Mouse (Mus musculus): ENCODE results near the gene Cacna1e. TPM values are rescaled to one million over a fixed set of nuclear protein-coding genes. Genes with fewer than 3 reads are reported as not detected.

Gene Cacna1e
- polyA plus RNA-seq, 1 experiment from 2014 or later: 0.29 TPM

DNA sequence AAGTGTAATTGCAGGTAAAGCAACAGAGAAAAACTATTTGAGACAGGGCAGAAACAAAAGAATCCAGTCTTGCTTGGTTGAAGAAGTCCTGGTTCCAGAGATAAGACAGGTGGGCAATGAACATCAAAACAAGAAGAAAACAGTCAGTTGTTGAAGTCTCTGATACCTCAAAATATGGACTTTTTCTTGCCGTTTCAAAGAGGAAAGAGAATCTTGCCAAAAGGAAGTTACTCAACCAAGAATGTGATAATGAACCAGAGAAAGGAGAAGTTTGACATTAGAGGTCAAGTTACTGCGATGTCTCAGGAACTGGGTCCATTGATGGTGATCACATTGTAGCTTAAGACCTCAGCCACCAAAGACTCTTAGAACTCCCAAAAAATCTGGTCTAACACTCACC, 206.6 kb downstream of the Cacna1e start:
- no peaks in the 10 kb centered on the region for H3K36me3 ChIP-seq

DNA sequence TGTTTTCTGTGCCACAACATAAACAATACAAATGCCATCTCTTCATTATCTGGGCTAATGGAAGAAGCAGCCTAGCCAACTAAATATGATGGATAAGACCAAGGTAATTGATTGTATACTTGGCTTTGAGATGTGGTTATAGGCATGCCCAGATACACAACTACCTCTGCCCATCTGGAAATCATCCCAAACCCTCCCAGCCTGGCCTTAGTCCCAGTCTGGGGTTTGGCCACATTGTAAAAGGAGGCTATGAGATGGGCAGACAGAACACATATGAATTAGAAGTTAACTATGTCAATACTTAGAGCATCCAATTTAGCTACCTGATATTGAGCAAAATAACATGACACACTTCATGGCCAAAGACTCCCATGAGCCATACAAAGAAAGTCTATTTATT, 220.6 kb downstream of the Cacna1e start:
- Histone ChIP-seq H3K9me3 (replicated peaks) (no peaks in the 10 kb centered on the region), H3K27ac (ENCODE audit: poor library complexity, severe bottlenecking) (no peak overlapping the region), H3K4me1 (replicated peaks) (no peaks in the 10 kb centered on the region), H3K36me3 (no peaks in the 10 kb centered on the region), H3K4me2 (no peak overlapping the region), H3K9ac (no peak overlapping the region), H3K4me3 (no peak overlapping the region), H3K27me3 (replicated peaks) (no peaks in the 10 kb centered on the region)
- ATAC-seq (ENCODE audit: insufficient number of reproducible peaks, low FRiP score): no peak

More for the DNA sequence above, 206.6 kb downstream of the Cacna1e start:
- Histone ChIP-seq H3K27me3 (replicated peaks) (no peaks in the 10 kb centered on the region), H3K4me2 (no peak overlapping the region), H3K27ac (ENCODE audit: poor library complexity, severe bottlenecking) (no peak overlapping the region), H3K4me1 (replicated peaks) (no peaks in the 10 kb centered on the region), H3K4me3 (no peak overlapping the region), H3K9me3 (replicated peaks) (no peaks in the 10 kb centered on the region), H3K9ac (no peak overlapping the region)
- no peak for ATAC-seq (ENCODE audit: insufficient number of reproducible peaks, low FRiP score)
- WGBS: 36% methylated on average over 2 of the region's 2 CpGs

DNA sequence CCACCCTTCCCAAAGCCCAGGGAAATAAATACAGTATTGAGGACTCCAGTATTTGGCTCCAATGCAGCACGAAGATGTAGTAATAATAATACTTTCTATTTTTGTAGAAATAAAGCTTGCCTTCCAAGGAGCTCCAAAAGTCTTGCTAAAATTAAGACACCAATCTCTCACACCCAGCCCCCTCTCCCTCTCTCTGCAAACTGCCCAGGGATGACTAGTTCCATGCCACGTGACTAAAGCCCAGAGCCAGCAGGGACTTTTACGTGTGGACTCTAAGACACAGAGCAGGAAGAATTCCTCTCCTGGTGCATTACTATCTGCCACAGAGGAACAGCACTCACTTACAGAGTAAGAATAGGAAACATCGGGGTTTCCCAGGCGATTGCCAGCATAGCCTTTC, 222.3 kb downstream of the Cacna1e start:
- WGBS: 67% methylated on average over 5 of the region's 5 CpGs
- no peak for ATAC-seq (ENCODE audit: insufficient number of reproducible peaks, low FRiP score)
- H3K4me2 ChIP-seq: no peak overlapping the region
- H3K9ac ChIP-seq: no peak overlapping the region
- no peak overlapping the region for H3K27ac ChIP-seq (ENCODE audit: poor library complexity, severe bottlenecking)
- H3K27me3 ChIP-seq (replicated peaks): no peaks in the 10 kb centered on the region
- no peaks in the 10 kb centered on the region for H3K9me3 ChIP-seq (replicated peaks)
- H3K4me1 ChIP-seq (replicated peaks): no peaks in the 10 kb centered on the region
- H3K36me3 ChIP-seq: no peaks in the 10 kb centered on the region
- H3K4me3 ChIP-seq: no peak overlapping the region

- Histone ChIP-seq H3K9me3 (replicated peaks) (no peaks in the 10 kb centered on the region), H3K27me3 (replicated peaks) (no peaks in the 10 kb centered on the region), H3K4me2 (no peak overlapping the region), H3K27ac (ENCODE audit: poor library complexity, severe bottlenecking) (no peak overlapping the region), H3K4me1 (replicated peaks) (no peaks in the 10 kb centered on the region), H3K4me3 (no peak overlapping the region), H3K9ac (no peak overlapping the region), H3K36me3 (no peaks in the 10 kb centered on the region)
- WGBS: 65% methylated on average over 7 of the region's 7 CpGs
- no peak for ATAC-seq (ENCODE audit: insufficient number of reproducible peaks, low FRiP score)
Observed at GRCm38 (mm10) chr1:154661221-154661864, 223.0 kb downstream of the Cacna1e start.

- Histone ChIP-seq H3K9ac (no peak overlapping the region), H3K4me2 (no peak overlapping the region), H3K4me3 (no peak overlapping the region), H3K4me1 (replicated peaks) (no peaks in the 10 kb centered on the region), H3K27ac (ENCODE audit: poor library complexity, severe bottlenecking) (no peak overlapping the region), H3K27me3 (replicated peaks) (no peaks in the 10 kb centered on the region), H3K36me3 (no peaks in the 10 kb centered on the region), H3K9me3 (replicated peaks) (no peaks in the 10 kb centered on the region)
- ATAC-seq (ENCODE audit: insufficient number of reproducible peaks, low FRiP score): no peak
- WGBS: 60% methylated on average over 5 of the region's 5 CpGs
Observed at GRCm38 (mm10) chr1:154657366-154657765, 226.9 kb downstream of the Cacna1e start.

DNA sequence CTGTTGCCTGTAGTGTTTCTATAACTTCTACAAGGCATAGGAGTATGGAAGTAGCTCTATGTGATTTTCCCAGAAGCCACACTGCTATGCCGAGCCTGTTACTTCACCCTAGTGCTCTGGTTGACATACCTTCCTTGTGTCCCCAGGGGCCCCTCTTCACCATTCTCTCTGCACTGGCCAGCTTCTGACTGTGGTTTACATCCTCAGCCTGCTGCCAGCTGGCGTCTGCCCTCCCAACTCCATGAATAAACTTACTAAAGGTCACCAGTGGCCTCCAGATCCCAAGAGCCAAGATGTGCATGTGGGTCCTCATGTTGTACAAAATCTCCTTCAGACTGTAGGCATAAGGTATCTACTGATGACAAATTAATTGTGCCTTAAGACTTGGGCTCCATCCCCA, 230.3 kb downstream of the Cacna1e start:
- Histone ChIP-seq H3K36me3 (no peaks in the 10 kb centered on the region), H3K4me1 (replicated peaks) (no peaks in the 10 kb centered on the region), H3K27ac (ENCODE audit: poor library complexity, severe bottlenecking) (no peak overlapping the region), H3K4me3 (no peak overlapping the region), H3K27me3 (replicated peaks) (no peaks in the 10 kb centered on the region), H3K4me2 (no peak overlapping the region), H3K9ac (no peak overlapping the region), H3K9me3 (replicated peaks) (no peaks in the 10 kb centered on the region)
- WGBS: 67% methylated on average over 2 of the region's 2 CpGs
- no peak for ATAC-seq (ENCODE audit: insufficient number of reproducible peaks, low FRiP score)

- H3K4me3 ChIP-seq: no peak overlapping the region
- 85% methylated on average over 6 of the region's 6 CpGs for WGBS
Observed at GRCm38 (mm10) chr1:154646156-154646950, 237.9 kb downstream of the Cacna1e start.

GRCm38 (mm10) chr1:154637821-154638220, 246.5 kb downstream of the Cacna1e start:
- Histone ChIP-seq H3K9me3 (replicated peaks) (no peaks in the 10 kb centered on the region), H3K27me3 (replicated peaks) (no peaks in the 10 kb centered on the region), H3K27ac (ENCODE audit: poor library complexity, severe bottlenecking) (no peak overlapping the region), H3K4me3 (no peak overlapping the region), H3K4me2 (no peak overlapping the region), H3K36me3 (no peaks in the 10 kb centered on the region), H3K4me1 (replicated peaks) (no peaks in the 10 kb centered on the region), H3K9ac (no peak overlapping the region)
- ATAC-seq (ENCODE audit: insufficient number of reproducible peaks, low FRiP score): no peak
- 78% methylated on average over 4 of the region's 4 CpGs for WGBS

More at GRCm38 (mm10) chr1:154646156-154646950, 237.9 kb downstream of the Cacna1e start:
- Histone ChIP-seq H3K27ac (ENCODE audit: poor library complexity, severe bottlenecking) (no peak overlapping the region), H3K9ac (no peak overlapping the region), H3K36me3 (no peaks in the 10 kb centered on the region), H3K4me1 (replicated peaks) (no peaks in the 10 kb centered on the region), H3K27me3 (replicated peaks) (no peaks in the 10 kb centered on the region), H3K9me3 (replicated peaks) (no peaks in the 10 kb centered on the region), H3K4me2 (no peak overlapping the region)
- no peak for ATAC-seq (ENCODE audit: insufficient number of reproducible peaks, low FRiP score)

- H3K4me2 ChIP-seq: no peak overlapping the region
- 84% methylated on average over 9 of the region's 9 CpGs for WGBS
- H3K4me1 ChIP-seq (replicated peaks): no peaks in the 10 kb centered on the region
- no peak for ATAC-seq (ENCODE audit: insufficient number of reproducible peaks, low FRiP score)
- H3K36me3 ChIP-seq: no peaks in the 10 kb centered on the region
- H3K9me3 ChIP-seq (replicated peaks): no peaks in the 10 kb centered on the region
- no peak overlapping the region for H3K9ac ChIP-seq
- H3K4me3 ChIP-seq: no peak overlapping the region
- H3K27ac ChIP-seq (ENCODE audit: poor library complexity, severe bottlenecking): no peak overlapping the region
- H3K27me3 ChIP-seq (replicated peaks): no peaks in the 10 kb centered on the region
Observed at GRCm38 (mm10) chr1:154635766-154636165, 248.5 kb downstream of the Cacna1e start.

DNA sequence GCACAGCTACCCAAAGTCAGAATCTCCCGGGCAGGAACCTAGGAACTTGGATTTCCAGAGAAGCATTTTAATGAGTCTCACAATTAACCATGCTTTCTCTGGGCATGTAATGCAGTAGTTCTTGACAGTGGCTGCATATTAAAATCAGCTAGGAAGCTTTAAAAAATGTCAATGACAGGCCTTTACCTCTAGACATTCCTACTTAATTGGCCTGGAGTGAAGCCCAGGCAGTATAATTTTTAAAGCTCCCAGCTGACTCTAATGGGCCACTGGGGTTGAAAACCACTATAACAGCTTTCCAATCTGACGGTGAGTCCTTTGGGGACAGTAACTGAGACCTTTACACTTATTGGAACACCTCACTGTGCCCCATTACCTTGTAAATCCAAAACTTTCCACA, 251.4 kb downstream of the Cacna1e start:
- no peak overlapping the region for H3K4me3 ChIP-seq
- 71% methylated on average over 2 of the region's 2 CpGs for WGBS
- no peak overlapping the region for H3K27ac ChIP-seq (ENCODE audit: poor library complexity, severe bottlenecking)
- H3K9ac ChIP-seq: no peak overlapping the region
- ATAC-seq (ENCODE audit: insufficient number of reproducible peaks, low FRiP score): no peak
- no peaks in the 10 kb centered on the region for H3K27me3 ChIP-seq (replicated peaks)
- no peaks in the 10 kb centered on the region for H3K4me1 ChIP-seq (replicated peaks)
- no peak overlapping the region for H3K4me2 ChIP-seq
- no peaks in the 10 kb centered on the region for H3K36me3 ChIP-seq
- no peaks in the 10 kb centered on the region for H3K9me3 ChIP-seq (replicated peaks)

- H3K4me2 ChIP-seq: no peak overlapping the region
- ATAC-seq (ENCODE audit: insufficient number of reproducible peaks, low FRiP score): no peak
- WGBS: 85% methylated on average over 16 of the region's 16 CpGs
- no peak overlapping the region for H3K27ac ChIP-seq (ENCODE audit: poor library complexity, severe bottlenecking)
- no peaks in the 10 kb centered on the region for H3K36me3 ChIP-seq
- no peak overlapping the region for H3K4me3 ChIP-seq
- H3K9ac ChIP-seq: no peak overlapping the region
- no peaks in the 10 kb centered on the region for H3K27me3 ChIP-seq (replicated peaks)
- H3K9me3 ChIP-seq (replicated peaks): no peaks in the 10 kb centered on the region
- H3K4me1 ChIP-seq (replicated peaks): no peaks in the 10 kb centered on the region
Observed at GRCm38 (mm10) chr1:154622666-154623653, 261.3 kb downstream of the Cacna1e start.
